Mouse (Mus musculus) kidney, postnatal 25 days (tissue): ENCODE measurements at regions not wholly inside any gene's neighbourhood (a gene's known extent, or its start where the extent isn't known, plus 50 kb on each side); places are given as distances from the start of the nearest gene placed in this dataset.

ENCODE experiments used
- DNase-seq, 2 experiments: peaks; one replicate each; pipeline ENCODE4 v3.0.0; 2021; ENCODE audit warnings: mixed read lengths in 2 of 2

- DNase-seq, result no peak
Measured at GRCm38 (mm10) chr3:137795754-137796315, 68.5 kb upstream of the H2afz start.

GRCm38 (mm10) chr3:137798769-137799168 is 65.5 kb upstream of the H2afz start:
- no peak for DNase-seq

GRCm38 (mm10) chr3:137801402-137802020 is 62.8 kb upstream of the H2afz start:
- DNase-seq, result no peak

GRCm38 (mm10) chr3:137807423-137807822 is 56.9 kb upstream of the H2afz start:
- DNase-seq, result no peak

GRCm38 (mm10) chr3:137807913-137808684 is 56.2 kb upstream of the H2afz start:
- peak in 1 of 2 experiments; percentile 13 for DNase-seq

GRCm38 (mm10) chr3:137810123-137810522 is 54.2 kb upstream of the H2afz start:
- no peak for DNase-seq
